Mouse (Mus musculus) layer of hippocampus, postnatal 14 days (tissue): ENCODE measurements at regions not wholly inside any gene's neighbourhood (a gene's known extent, or its start where the extent isn't known, plus 50 kb on each side); places are given as distances from the start of the nearest gene placed in this dataset.
A peak's percentile ranks its signal among the peaks of the same experiment; 100 is the strongest.
"Not testable (repeated sequence)": the region's sequence is repeated elsewhere in the genome, so short reads cannot be mapped to it uniquely, and the experiment has no call there.

Source experiments
- DNase-seq, 2 experiments: peaks; one replicate each; pipeline ENCODE4 v3.0.0; 2021 to 2022; ENCODE audit warnings: low spot score in 2 of 2, mixed read lengths in 1 of 2

- not testable (repeated sequence) for DNase-seq
Observed at GRCm38 (mm10) chr15:19242962-19243361, 424.2 kb downstream of the Cdh10 start.

GRCm38 (mm10) chr15:19247489-19247888 is 428.7 kb downstream of the Cdh10 start:
- DNase-seq, result no peak

- peak; percentile 35 to 71 for DNase-seq
Observed at GRCm38 (mm10) chr15:19275968-19276826, 457.4 kb downstream of the Cdh10 start.

- no peak for DNase-seq
Observed at GRCm38 (mm10) chr15:19316380-19316779, 497.6 kb downstream of the Cdh10 start.

GRCm38 (mm10) chr15:19356322-19356721 is 537.6 kb downstream of the Cdh10 start:
- peak in 1 of 2 experiments; percentile 2 for DNase-seq

- DNase-seq, result peak; percentile 12 to 54
Observed at GRCm38 (mm10) chr15:19360650-19361049, 541.9 kb downstream of the Cdh10 start.

- DNase-seq, result no peak
Observed at GRCm38 (mm10) chr15:19389951-19390350, 571.2 kb downstream of the Cdh10 start.

GRCm38 (mm10) chr15:19391250-19391982 is 572.7 kb downstream of the Cdh10 start:
- DNase-seq, result no peak

GRCm38 (mm10) chr15:19395681-19396080 is 576.9 kb downstream of the Cdh10 start:
- no peak for DNase-seq
